Mouse (Mus musculus) olfactory bulb, adult 2 months (tissue): ENCODE measurements at regions not wholly inside any gene's neighbourhood (a gene's known extent, or its start where the extent isn't known, plus 50 kb on each side); places are given as distances from the start of the nearest gene placed in this dataset.

Source experiments
- CTCF ChIP-seq: fragments of 200-500 bp; IDR thresholded peaks from 2 replicates; pipeline ENCODE4 v1.5.1; 2012; ENCODE audit warnings: low read depth, mild to moderate bottlenecking, low read length, moderate library complexity; ENCODE audit not compliant: insufficient read depth
- POLR2A ChIP-seq: fragments of 200-500 bp; IDR thresholded peaks from 2 replicates; pipeline ENCODE4 v1.6.1; 2012; ENCODE audit warnings: mild to moderate bottlenecking, low read depth, low read length, moderate library complexity; ENCODE audit not compliant: insufficient read depth

DNA sequence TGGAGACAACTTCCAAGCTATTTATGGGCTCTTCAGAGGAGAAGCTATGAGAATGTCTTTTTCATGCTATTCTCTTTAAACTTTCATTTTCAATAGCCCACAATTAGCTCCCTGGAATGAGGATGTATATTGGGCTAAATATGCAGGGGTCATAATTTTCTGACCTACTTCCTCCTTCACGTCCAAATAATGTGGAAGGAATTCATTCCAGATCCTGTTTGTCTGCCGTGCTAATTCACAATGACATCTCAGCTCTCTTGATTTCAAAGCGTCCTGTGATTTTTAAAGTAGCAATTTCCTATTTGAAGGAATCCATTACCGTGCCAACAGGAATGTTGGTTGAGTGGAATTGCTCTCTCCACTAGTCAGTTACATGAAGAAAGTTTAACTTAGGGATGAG, 261.7 kb upstream of the Marcks start:
- TF ChIP-seq POLR2A (no peak), CTCF (no peak)
